Mouse (Mus musculus): ENCODE measurements around the gene Cdc42ep1.
A peak's percentile ranks its signal among the peaks of the same experiment; 100 is the strongest.
"Not testable (repeated sequence)": the region's sequence is repeated elsewhere in the genome, so short reads cannot be mapped to it uniquely, and the experiment has no call there.

Cdc42ep1 gene

DNA sequence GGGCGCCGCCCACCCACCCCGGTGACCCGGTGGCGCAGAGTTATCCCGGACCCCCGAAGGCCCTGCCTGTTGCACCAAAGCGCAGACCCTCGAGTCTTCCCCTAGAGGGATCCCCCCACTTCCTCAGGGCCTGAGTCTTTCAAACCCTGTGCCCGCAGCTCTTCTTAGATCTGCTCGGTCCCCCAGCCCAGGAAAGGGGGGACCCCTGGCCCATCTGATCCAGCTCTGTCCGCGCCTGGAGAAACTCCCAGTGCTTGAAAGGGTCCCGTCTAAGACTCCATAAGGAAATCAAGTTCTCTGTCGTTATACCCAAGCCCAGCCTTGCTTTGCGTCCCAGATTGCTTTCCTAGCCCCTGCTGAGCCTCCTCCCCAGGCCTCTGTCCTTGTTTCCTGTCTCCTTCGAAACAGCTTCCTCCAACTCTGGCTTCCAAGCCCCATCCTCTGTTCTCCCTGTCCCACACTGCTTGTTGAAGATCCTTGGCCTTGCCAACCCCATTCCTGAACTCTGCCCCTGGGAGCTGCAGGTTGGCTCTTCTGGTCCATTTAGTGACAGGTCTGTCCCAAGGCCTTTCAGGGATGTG, 35.5 kb downstream of the Cdc42ep1 start:
- no peak for DNase-seq (ENCODE audit: low spot score in 2 of 2)

DNA sequence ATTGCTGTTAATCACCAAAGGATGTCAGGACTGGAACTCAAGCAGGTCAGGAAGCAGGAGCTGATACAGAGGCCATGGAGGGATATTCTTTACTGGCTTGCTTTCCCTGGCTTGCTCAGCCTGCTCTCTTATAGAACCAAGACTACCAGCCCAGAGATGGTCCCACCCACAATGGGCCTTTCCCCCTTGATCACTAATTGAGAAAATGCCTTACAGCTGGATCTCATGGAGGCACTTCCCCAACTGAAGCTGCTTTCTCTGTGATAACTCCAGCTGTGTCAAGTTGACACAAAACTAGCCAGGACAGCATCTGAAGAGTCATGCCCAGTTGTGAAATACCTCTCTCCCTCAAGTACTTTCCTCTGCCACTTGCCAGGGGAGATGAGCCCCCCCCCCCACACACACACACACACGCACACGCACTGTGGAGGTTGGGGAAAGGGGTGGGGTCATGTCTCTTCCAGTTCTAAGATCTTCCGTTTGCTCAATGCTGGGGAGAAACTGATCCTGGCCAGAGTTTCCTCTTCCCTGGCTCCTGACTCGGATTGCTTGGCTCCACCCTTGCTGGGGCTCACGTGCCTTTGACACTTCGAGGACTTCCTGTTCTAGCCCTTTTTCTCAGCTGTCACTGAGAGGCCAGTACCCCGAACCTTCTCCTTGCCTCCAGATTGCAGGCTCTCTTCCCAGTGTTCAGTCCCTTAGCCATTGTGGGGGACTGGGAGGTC, 36.5 kb downstream of the Cdc42ep1 start:
- DNase-seq (ENCODE audit: low spot score in 2 of 2), result not testable (repeated sequence)

DNA sequence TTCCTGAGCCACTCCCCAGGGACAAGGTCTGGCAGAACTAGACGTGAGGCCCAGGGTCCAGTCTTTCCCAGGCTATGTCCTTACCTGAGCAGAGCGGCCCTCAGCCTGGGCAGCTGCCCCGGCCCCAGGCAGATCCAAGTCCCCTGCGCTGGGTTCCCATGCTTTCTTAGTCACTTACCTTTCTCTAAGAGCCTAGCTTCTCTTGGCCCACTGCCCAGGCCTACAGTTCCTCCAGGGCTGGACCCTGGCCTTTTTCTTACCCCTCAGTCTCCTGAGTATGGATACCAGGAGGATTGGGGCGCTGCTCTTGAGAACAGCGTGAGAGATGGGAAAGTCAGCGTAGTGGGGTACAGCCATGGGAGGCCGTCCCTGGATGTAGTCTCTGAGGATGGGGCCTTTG, 38.0 kb downstream of the Cdc42ep1 start:
- no peak for DNase-seq (ENCODE audit: low spot score in 2 of 2)

DNA sequence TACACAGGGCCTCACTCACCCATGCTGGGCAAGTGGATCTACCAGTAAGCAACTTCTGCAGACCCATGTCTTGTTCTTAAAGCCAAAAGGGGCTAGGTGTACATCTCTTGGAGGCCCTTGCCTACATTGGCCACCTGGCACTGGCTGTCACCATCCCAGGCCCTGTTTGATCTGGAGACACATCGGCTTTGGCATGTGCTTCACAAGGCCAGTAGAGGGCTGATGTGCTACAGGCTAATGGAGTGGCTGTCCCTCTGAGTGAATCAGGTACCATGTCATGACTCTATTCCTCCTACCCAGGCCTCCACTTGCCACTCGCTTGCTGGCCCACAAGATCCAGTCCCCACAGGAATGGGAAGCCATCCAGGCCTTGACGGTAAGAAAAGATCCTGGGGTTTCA, 39.4 kb downstream of the Cdc42ep1 start:
- no peak for DNase-seq (ENCODE audit: low spot score in 2 of 2)

DNA sequence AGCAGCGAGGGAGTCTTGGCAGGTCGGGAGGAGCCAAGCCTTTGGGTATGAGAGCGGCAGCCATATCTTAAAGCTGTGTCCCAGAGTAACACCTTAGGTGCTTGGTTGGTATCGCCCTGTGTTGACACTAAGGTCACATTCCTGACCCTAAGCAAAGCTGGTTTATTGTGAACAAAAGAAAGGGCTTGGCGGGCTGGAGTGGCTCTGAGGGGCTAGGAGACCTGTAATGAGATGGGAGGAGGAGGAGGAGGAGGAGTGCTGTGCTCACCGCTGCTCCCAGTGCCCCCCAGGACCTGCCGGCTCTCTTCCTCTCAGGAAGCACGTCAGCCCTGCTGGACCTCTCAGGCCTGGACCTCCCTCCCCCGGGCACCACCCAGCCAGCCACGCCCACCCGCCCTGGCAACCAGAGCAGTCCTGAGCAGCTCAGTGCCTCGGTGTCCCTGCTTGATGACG, 47.0 kb downstream of the Cdc42ep1 start:
- no peak for DNase-seq (ENCODE audit: low spot score in 2 of 2)

DNA sequence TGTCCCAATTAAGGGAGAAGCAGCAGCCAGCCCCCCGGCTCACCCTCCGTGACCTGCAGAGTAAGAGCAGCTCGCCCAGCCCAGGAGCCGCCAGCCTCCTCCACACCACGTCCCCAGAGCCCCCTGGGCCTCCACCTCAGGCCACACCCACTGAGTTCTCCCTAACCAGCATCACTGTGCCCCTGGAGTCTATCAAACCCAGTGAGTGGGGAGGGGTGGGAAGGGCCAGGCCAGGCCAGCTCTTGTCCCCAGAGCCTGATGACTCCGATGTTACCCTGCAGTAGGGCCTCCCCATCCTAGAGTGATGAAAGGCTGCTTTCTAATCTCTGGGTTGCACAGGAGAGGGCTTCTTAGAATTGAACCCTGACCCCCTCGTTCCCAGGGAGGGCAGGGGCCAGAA, 50.0 kb downstream of the Cdc42ep1 start:
- no peak for DNase-seq (ENCODE audit: low spot score in 2 of 2)

DNA sequence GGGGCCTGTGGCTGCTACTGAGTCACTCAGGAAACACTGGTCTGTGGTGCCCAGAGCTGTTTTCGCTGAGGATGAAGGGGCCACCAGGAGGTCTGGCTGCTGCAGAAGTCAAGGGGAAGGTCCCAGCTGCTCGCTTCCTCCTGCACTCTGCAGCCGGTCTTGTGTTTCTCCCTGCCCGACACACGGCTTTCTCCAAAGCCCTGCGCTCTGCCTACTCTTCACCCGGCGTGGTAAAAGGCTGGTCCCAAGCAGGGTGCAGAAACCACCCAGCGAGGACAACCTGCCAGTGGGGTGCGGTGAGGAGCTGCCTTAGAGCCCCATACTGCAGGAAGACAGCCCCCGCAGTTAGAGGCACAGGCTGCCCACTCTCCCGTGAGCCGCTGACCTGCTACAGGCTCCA, 52.3 kb downstream of the Cdc42ep1 start:
- no peak for DNase-seq (ENCODE audit: low spot score in 2 of 2)

DNA sequence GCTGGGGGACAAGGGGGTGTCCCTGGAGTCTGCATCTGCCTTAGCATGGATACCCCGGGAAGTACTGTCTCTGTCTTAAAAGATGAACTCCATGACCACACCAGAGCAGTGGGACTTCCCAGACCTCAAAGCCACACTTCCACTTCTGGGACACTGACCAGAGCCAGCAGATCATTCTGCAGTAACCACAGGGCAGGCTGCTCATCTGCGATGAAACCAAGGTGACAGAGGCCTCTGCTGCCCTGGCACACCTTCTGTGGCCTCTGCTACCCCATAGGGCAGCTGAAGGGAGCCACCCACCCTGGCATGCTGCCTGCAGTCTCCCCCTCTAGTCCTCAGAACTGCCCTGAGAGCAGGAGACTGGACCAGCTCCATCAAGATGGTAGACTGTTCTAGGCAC, 53.3 kb downstream of the Cdc42ep1 start:
- no peak for DNase-seq (ENCODE audit: low spot score in 2 of 2)

DNA sequence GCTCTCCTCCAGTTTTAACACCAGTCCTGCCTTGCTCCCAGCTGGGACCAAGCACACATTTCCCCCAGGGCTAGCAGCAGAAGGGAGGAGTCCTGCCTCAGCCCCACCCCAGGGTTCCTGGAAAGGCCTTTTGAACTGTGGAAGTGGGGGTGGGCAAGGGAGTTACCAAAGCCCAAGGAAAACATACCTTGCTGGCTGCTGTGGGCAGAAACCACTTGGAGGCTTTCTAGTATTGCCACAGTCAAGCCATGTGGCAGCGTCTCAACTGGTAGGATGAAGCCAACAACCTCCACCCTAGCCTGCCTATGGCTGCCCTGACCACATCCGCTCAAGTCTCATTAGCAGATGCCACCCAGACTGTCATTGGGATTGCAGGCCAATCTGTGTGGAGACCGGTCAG, 53.7 kb downstream of the Cdc42ep1 start:
- DNase-seq (ENCODE audit: low spot score in 2 of 2), result no peak

DNA sequence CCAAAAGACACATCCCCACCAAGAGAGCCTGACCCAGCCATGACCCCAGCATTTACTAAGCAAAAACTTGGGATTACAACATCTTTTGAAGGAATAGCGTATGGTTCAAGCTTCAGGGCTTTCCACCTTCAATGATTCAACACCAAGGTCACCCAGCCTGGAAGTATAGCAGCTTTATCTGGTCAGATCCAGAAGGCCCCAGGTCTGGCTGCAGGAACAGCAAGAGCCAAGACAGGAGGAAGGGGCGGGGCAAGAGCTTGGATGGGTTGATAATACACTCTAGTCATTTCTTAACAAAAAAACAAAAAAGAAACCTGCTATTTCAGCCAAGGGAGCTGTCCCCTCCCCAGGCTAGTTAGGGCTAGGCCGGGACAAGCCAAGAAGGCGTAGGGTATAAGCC, 55.1 kb downstream of the Cdc42ep1 start:
- no peak for DNase-seq (ENCODE audit: low spot score in 2 of 2)

DNA sequence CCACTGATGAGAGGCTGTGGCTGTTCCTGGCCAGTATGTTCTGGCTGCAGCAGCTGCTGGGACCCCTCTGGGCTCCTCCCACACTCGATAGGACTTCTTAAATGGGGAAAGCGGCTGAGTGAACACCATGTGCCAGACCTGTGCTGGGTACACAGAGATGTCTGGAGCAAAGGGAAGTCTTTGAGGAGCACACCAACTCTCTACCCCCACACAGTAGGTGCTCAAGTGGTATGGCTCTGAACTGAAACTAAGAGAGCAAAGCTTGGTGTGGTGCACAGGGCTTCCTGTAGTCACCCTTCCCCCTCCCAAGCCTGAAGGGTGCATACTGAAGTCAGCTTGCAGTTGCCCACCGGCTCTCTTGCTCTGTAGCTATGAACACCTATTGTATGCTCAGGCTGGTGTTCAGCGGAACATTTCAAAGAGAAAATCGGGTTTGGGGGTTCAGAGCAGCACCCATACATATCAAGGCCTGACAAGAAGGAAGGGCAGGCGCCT, 56.1 kb downstream of the Cdc42ep1 start:
- DNase-seq (ENCODE audit: low spot score in 2 of 2), result no peak

DNA sequence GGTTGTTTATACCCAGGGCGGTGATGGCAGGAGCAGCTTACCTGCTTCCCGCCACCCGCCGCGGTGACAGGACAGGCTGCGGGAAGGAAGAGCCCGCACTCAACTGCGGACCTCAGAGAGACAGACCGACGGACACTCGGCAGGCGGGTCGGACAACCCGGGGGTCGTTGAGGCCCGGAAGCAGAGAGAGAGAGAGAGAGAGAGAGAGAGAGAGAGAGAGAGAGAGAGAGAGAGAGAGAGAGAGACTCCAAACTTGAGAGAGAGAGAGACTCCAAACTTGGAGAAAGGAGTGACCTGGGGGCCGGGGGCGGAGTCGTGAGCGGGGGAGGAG, 57.0 kb downstream of the Cdc42ep1 start, which contains the start of gene Gm49510:
Gene Gm49510, plus strand, starts transcription at position 259 of the 331 bp plus-strand sequence.
- DNase-seq (ENCODE audit: low spot score in 2 of 2), result no peak

DNA sequence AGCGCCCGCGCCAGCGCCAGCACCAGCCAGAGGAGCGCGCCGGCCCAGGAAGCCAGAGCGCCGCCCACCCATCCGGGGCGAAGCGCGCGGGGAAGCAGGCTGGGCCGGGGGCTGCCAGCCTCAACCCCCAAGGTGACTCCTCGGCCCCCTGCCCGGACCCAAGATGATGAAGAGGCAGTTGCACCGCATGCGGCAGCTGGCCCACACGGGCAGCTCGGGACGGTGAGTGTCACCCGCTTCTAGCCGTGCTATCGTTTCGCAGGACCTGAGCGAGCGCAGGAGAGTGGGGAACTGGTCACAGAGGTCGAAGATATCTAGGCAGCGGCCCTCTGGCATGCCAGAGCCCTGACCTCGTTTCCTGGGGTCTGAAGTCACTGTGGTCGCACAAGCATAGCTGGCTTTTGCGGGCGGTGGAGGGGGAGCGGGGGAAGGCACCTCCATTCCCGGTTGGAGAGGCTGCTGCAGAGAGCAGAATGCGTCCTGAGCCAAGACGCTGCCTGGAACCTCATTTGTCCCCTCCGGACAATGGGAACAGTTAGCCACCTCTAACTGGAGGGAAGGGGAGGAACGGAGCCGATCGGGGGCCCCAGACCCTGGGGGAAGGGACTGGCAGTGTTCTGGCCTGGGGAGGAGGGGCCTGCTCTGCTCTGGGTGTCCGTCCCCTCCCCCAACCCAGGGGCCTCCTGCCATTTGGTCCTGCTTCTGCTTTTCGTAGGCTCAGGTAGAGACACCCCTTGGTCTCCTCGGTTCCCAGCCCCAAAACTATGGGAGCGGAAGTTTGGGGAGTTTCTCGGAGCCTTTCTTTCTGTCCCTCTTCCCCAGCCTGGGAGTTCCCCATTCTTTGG, 57.5 kb downstream of the Cdc42ep1 start, which contains the start of gene Sh3bp1:
Gene Sh3bp1, plus strand, starts transcription at position 29 of the 845 bp plus-strand sequence.
- peak in 1 of 2 experiments; percentile 53 for DNase-seq (ENCODE audit: low spot score in 2 of 2)
